Mouse (Mus musculus): ENCODE measurements around the gene Senp2. TPM values are rescaled to one million over a fixed set of nuclear protein-coding genes. Genes with fewer than 3 reads are reported as not detected.

Senp2 gene
- polyA plus RNA-seq, 1 experiment, result 58.9 TPM

DNA sequence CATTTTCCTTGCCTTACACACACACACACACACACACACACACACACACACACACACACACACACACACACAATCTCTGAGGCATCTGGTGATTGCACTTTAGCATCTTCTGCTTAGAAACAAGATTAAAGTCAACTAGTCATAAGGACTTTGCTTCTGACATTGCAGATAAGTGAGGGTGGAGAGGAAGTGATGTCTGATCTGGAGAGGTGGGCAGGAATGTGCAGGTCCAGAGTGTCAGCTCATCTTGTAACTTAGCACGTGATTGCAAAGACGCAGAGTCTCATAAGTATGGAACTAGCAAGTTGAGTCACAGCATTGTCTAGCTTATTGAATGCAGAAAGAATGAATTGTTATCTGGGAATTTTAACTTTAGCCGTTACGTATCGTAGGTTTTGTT lies 18.2 kb downstream of the Senp2 start:
- Histone ChIP-seq H3K4me3 (replicated peaks; ENCODE audit: insufficient read depth, low read depth, low read length) (no peak overlapping the region), H3K27me3 (ENCODE audit: control insufficient read depth, insufficient read depth, low read length) (no peaks in the 10 kb centered on the region), H3K4me1 (ENCODE audit: control insufficient read depth, insufficient read depth, low read length) (no peaks in the 10 kb centered on the region), H3K27ac (ENCODE audit: insufficient read depth, low read length) (no peak overlapping the region)
- TF ChIP-seq CTCF (IDR thresholded peaks at IDR 0.05; ENCODE audit: borderline replicate concordance, insufficient read depth, low read depth, low read length), result no peak
- TF ChIP-seq POLR2A (IDR thresholded peaks at IDR 0.05; ENCODE audit: borderline replicate concordance, insufficient read depth, low read length), result no peak
- no peak for DNase-seq
- 95% methylated on average over 5 of the region's 5 CpGs for WGBS

DNA sequence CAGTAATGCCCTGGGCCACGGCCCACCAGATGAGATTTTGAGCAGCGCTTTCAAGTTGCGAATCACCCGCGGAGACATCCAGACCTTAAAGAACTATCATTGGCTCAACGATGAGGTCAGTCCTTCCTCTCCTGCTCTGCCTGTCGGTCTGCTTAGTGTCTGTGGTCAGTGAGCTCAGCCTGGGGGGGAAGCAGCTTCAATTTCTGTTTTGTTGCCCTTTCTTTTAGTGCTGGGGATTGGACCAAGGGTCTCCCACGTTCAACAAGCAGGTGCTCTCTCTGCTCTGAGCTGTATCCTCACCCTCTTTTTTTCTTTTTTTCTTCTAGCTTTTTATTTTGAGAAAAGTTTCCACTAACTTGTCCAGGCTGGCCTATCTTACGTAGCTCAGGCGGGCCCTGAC lies 29.3 kb downstream of the Senp2 start:
- H3K27ac ChIP-seq (ENCODE audit: insufficient read depth, low read length), result no peak overlapping the region
- 93% methylated on average over 10 of the region's 10 CpGs for WGBS
- no peaks in the 10 kb centered on the region for H3K4me1 ChIP-seq (ENCODE audit: control insufficient read depth, insufficient read depth, low read length)
- no peak for TF ChIP-seq POLR2A (IDR thresholded peaks at IDR 0.05; ENCODE audit: borderline replicate concordance, insufficient read depth, low read length)
- no peak for TF ChIP-seq CTCF (IDR thresholded peaks at IDR 0.05; ENCODE audit: borderline replicate concordance, insufficient read depth, low read depth, low read length)
- no peak for DNase-seq
- H3K27me3 ChIP-seq (ENCODE audit: control insufficient read depth, insufficient read depth, low read length), result no peaks in the 10 kb centered on the region
- H3K4me3 ChIP-seq (replicated peaks; ENCODE audit: insufficient read depth, low read depth, low read length), result no peak overlapping the region

- no peak for DNase-seq
- no peak overlapping the region for H3K27ac ChIP-seq (ENCODE audit: insufficient read depth, low read length)
- TF ChIP-seq POLR2A (IDR thresholded peaks at IDR 0.05; ENCODE audit: borderline replicate concordance, insufficient read depth, low read length), result no peak
- TF ChIP-seq CTCF (IDR thresholded peaks at IDR 0.05; ENCODE audit: borderline replicate concordance, insufficient read depth, low read depth, low read length), result no peak
- H3K4me1 ChIP-seq (ENCODE audit: control insufficient read depth, insufficient read depth, low read length), result no peaks in the 10 kb centered on the region
- no peak overlapping the region for H3K4me3 ChIP-seq (replicated peaks; ENCODE audit: insufficient read depth, low read depth, low read length)
- no peaks in the 10 kb centered on the region for H3K27me3 ChIP-seq (ENCODE audit: control insufficient read depth, insufficient read depth, low read length)
- WGBS, result 89% methylated on average over 1 of the region's 1 CpGs
These were observed 30.7 kb downstream of the Senp2 start for GRCm38 (mm10) chr16:22039978-22040377.

DNA sequence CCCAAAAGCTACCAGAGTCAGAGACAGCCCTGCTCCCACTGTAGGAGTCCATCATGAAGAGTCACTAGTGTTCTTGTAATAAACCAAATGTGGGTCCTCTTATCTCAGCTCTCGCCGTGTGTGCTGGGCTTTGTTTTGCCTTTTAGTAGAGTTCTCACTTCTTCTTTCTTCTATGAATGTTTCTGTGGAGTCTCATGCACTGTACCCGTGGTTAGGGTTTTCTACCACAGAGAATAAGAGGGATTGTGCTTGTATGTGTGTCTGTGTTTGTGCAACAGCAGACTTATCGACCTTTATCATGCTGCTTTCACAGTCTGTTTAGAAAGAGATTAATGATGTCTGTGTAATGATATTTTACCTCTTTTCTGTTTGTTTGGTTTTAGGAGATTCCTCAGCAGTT lies 34.5 kb downstream of the Senp2 start:
- no peaks in the 10 kb centered on the region for H3K27me3 ChIP-seq (ENCODE audit: control insufficient read depth, insufficient read depth, low read length)
- 92% methylated on average over 4 of the region's 4 CpGs for WGBS
- no peak overlapping the region for H3K27ac ChIP-seq (ENCODE audit: insufficient read depth, low read length)
- TF ChIP-seq CTCF (IDR thresholded peaks at IDR 0.05; ENCODE audit: borderline replicate concordance, insufficient read depth, low read depth, low read length) (no peak), POLR2A (IDR thresholded peaks at IDR 0.05; ENCODE audit: borderline replicate concordance, insufficient read depth, low read length) (no peak)
- H3K4me3 ChIP-seq (replicated peaks; ENCODE audit: insufficient read depth, low read depth, low read length), result no peak overlapping the region
- H3K4me1 ChIP-seq (ENCODE audit: control insufficient read depth, insufficient read depth, low read length), result no peaks in the 10 kb centered on the region
- no peak for DNase-seq

DNA sequence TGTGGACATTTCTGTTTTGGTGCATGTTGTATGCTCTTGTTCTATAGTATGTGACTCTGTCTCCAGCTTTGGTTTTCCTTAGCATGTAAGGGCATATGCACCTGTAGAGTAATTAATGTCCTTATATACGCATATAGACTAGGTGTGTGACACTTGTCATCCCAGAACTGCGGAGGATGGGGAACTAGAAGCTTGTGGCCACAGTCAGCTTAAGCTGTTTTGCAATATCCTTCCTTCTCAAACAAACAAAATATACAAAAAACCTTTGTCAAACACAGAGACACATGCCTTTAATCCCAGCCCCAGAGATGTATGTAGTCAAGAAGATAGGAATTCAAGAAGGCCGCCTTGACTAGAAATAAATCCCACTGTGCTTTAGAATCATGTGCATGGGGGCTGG lies 36.6 kb downstream of the Senp2 start:
- DNase-seq, result no peak
- TF ChIP-seq POLR2A (IDR thresholded peaks at IDR 0.05; ENCODE audit: borderline replicate concordance, insufficient read depth, low read length) (no peak), CTCF (IDR thresholded peaks at IDR 0.05; ENCODE audit: borderline replicate concordance, insufficient read depth, low read depth, low read length) (no peak)
- WGBS, result 96% methylated on average over 3 of the region's 3 CpGs

DNA sequence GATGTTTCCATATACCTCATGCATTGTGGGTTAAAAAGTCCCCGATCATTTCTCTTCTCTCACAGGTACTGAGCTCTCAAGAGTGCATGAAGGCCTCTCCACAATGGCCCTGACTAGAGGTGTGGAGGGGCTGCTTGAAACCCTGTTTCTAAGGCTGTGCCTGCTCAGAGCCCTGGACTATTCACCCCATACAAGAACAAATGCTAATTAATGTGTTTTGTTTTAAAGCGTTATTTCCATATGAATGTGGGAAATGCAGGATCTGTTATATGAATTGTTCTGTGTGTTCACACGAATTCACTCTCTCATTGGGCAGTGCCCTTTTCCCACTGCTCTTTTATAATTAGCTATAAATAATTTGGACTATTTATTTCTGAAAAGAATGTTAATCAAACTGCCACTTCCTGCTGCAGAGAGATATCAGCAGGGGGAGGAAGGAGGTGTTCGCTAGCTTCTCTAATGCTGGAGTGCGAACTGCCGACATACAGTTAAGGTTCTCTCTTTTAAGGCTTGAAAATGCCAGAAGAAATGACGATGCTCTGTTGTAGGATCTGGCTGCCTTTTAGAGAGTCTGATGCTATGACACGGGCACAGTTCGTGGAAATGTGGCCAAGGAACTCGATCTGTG lies 37.6 kb downstream of the Senp2 start:
- 87% methylated on average over 10 of the region's 10 CpGs for WGBS
- no peak for DNase-seq
- Histone ChIP-seq H3K4me3 (replicated peaks; ENCODE audit: insufficient read depth, low read depth, low read length) (no peak overlapping the region), H3K27ac (ENCODE audit: insufficient read depth, low read length) (no peak overlapping the region), H3K4me1 (ENCODE audit: control insufficient read depth, insufficient read depth, low read length) (no peaks in the 10 kb centered on the region), H3K27me3 (ENCODE audit: control insufficient read depth, insufficient read depth, low read length) (no peaks in the 10 kb centered on the region)
- TF ChIP-seq POLR2A (IDR thresholded peaks at IDR 0.05; ENCODE audit: borderline replicate concordance, insufficient read depth, low read length), result no peak
- TF ChIP-seq CTCF (IDR thresholded peaks at IDR 0.05; ENCODE audit: borderline replicate concordance, insufficient read depth, low read depth, low read length), result no peak

More for the DNA sequence above, 36.6 kb downstream of the Senp2 start:
- Histone ChIP-seq H3K4me3 (replicated peaks; ENCODE audit: insufficient read depth, low read depth, low read length) (no peak overlapping the region), H3K27me3 (ENCODE audit: control insufficient read depth, insufficient read depth, low read length) (no peaks in the 10 kb centered on the region), H3K4me1 (ENCODE audit: control insufficient read depth, insufficient read depth, low read length) (no peaks in the 10 kb centered on the region), H3K27ac (ENCODE audit: insufficient read depth, low read length) (no peak overlapping the region)

DNA sequence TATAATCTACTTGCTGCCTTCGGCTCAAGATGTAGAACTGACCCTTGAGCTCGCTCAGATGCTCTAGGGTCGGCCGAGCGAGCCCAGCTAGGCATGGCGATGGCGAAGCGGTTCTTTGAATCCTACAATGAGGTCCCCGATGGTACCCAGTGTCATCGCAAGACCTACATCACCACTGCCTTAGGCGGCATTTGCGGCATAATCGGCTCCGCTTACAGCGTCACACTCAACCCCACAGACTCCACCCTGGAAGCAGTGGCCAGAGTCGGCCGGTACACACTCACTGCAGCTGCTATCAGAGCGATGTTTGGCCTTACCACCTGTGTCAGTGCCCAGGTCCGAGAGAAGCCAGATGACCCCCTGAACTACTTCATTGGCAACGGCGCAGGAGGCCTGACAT lies 44.1 kb downstream of the Senp2 start:
- no peak overlapping the region for H3K4me3 ChIP-seq (replicated peaks; ENCODE audit: insufficient read depth, low read depth, low read length)
- no peak for DNase-seq
- WGBS, result 95% methylated on average over 21 of the region's 21 CpGs
- TF ChIP-seq CTCF (IDR thresholded peaks at IDR 0.05; ENCODE audit: borderline replicate concordance, insufficient read depth, low read depth, low read length), result no peak
- TF ChIP-seq POLR2A (IDR thresholded peaks at IDR 0.05; ENCODE audit: borderline replicate concordance, insufficient read depth, low read length), result no peak
- no peaks in the 10 kb centered on the region for H3K4me1 ChIP-seq (ENCODE audit: control insufficient read depth, insufficient read depth, low read length)
- H3K27me3 ChIP-seq (ENCODE audit: control insufficient read depth, insufficient read depth, low read length), result no peaks in the 10 kb centered on the region
- H3K27ac ChIP-seq (ENCODE audit: insufficient read depth, low read length), result no peak overlapping the region

DNA sequence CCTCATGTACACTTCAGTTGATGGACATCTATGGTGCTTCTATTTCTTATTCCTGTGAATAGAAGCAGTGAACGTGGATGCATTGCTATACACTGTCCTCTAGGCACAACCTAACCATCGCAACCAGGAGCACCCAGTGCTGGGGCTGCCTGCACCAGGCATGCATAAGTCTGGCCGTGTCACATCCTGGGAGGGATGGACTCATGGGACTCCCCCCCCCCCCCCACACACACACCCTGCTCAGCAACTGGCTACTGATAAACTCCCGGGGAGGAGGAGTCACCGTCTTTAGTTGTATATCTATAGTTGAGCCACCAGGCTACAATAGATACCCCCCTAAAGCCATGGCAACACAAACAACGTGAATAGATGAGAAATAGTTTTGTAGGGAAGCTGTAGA lies 48.2 kb downstream of the Senp2 start:
- Histone ChIP-seq H3K4me1 (ENCODE audit: control insufficient read depth, insufficient read depth, low read length) (peaks cover 2% of the 10 kb centered on the region; the same call in 1 of the 2 replicates), H3K27ac (ENCODE audit: insufficient read depth, low read length) (no peak overlapping the region), H3K4me3 (replicated peaks; ENCODE audit: insufficient read depth, low read depth, low read length) (no peak overlapping the region), H3K27me3 (ENCODE audit: control insufficient read depth, insufficient read depth, low read length) (no peaks in the 10 kb centered on the region)
- DNase-seq, result no peak
- WGBS, result 68% methylated on average over 6 of the region's 6 CpGs
- no peak for TF ChIP-seq POLR2A (IDR thresholded peaks at IDR 0.05; ENCODE audit: borderline replicate concordance, insufficient read depth, low read length)
- TF ChIP-seq CTCF (IDR thresholded peaks at IDR 0.05; ENCODE audit: borderline replicate concordance, insufficient read depth, low read depth, low read length), result no peak
